Mouse (Mus musculus): Measurements from ENCODE around the gene Crebl2.

- no peak for TF ChIP-seq POLR2A (IDR thresholded peaks at IDR 0.05; ENCODE audit: borderline replicate concordance, insufficient read depth, low read length)
- TF ChIP-seq CTCF (IDR thresholded peaks at IDR 0.05; ENCODE audit: borderline replicate concordance, insufficient read depth, low read depth, low read length) = no peak
Measured at GRCm38 (mm10) chr6:134847550-134847949, 17.6 kb downstream of the Crebl2 start.
